Mouse (Mus musculus) embryonic facial prominence, embryonic 14.5 days (tissue): ENCODE measurements around the gene Sec23b. TPM values are rescaled to one million over a fixed set of nuclear protein-coding genes. Genes with fewer than 3 reads are reported as not detected.

Source experiments
- ATAC-seq: fragments of 200-750 bp; cut with Nextera tagmentation; 2 replicates; pipeline ENCODE4 v1.8.0; 2017; ENCODE audit warnings: low read depth, moderate number of reproducible peaks, moderate TSS enrichment
- DNase-seq: peaks from one replicate; pipeline ENCODE4 v3.0.0-alpha.2; 2015; ENCODE audit warnings: low spot score
- H3K27ac ChIP-seq: fragments of 300-500 bp; sonication (generic); replicated peaks from 2 replicates; pipeline ENCODE4 v1.5.1; 2014; ENCODE audit warnings: low read depth, mild to moderate bottlenecking, low read length, moderate library complexity
- H3K27me3 ChIP-seq: fragments of 300-500 bp; sonication (generic); replicated peaks from 2 replicates; pipeline ENCODE4 v1.6.1; 2014; ENCODE audit warnings: low read length; ENCODE audit not compliant: control insufficient read depth, insufficient read depth
- H3K36me3 ChIP-seq: fragments of 300-500 bp; sonication (generic); 2 replicates; pipeline ENCODE4 v1.6.1; 2014; ENCODE audit warnings: low read length, mixed read lengths; ENCODE audit not compliant: control insufficient read depth, insufficient read depth
- H3K4me1 ChIP-seq: fragments of 300-500 bp; sonication (generic); 2 replicates; pipeline ENCODE4 v1.6.1; 2014; ENCODE audit warnings: antibody characterized with exemption, low read length; ENCODE audit not compliant: control insufficient read depth, insufficient read depth
- H3K4me2 ChIP-seq: fragments of 300-500 bp; sonication (generic); 2 replicates; pipeline ENCODE4 v1.6.1; 2014; ENCODE audit warnings: low read depth, mild to moderate bottlenecking, low read length, moderate library complexity, mixed read lengths
- H3K4me3 ChIP-seq: fragments of 300-500 bp; sonication (generic); 2 replicates; pipeline ENCODE4 v1.5.1; 2014; ENCODE audit warnings: low read depth, mild to moderate bottlenecking, low read length
- H3K9ac ChIP-seq: fragments of 300-500 bp; sonication (generic); 2 replicates; pipeline ENCODE4 v1.6.1; 2014; ENCODE audit warnings: low read depth, mild to moderate bottlenecking, low read length, moderate library complexity, mixed read lengths
- H3K9me3 ChIP-seq: fragments of 300-500 bp; sonication (generic); 2 replicates; pipeline ENCODE4 v1.6.1; 2016; ENCODE audit warnings: low read length; ENCODE audit not compliant: control insufficient read depth
- WGBS: fragments of 180-500 bp; shearing (Covaris S2); extraction: QIAGEN DNeasy Blood & Tissue Kit; methylation state at CpG from one replicate; pipeline ENCODE4 v1.1.7; 2014; 5-methylcytosine and 5-hydroxymethylcytosine counted together
- polyA plus RNA-seq: library from polyadenylated mRNA; unstranded; fragments of >200 nt; fragmentation: Nextera tagmentation; extraction: Ambion mirVana; gene quantifications from 2 replicates; pipeline ENCODE4 v1.2.1, GENCODE M21; 2014

The Sec23b gene
- 78.8 and 82.8 TPM in 2 replicates for polyA plus RNA-seq

GRCm38 (mm10) chr2:144555820-144556552 is at the start of gene Sec23b:
TSS of gene Sec23b (plus strand) at chr2:144556229.
- Histone ChIP-seq H3K36me3 (peaks cover 14% of the 10 kb centered on the region; the same call in 1 of the 2 replicates), H3K9me3 (no peaks in the 10 kb centered on the region), H3K9ac (peak within 1 kb of the TSS; percentile 79), H3K27me3 (no peaks in the 10 kb centered on the region), H3K27ac (peak within 1 kb of the TSS; percentile 95), H3K4me3 (peak within 1 kb of the TSS; percentile 67), H3K4me2 (peak within 1 kb of the TSS; percentile 68), H3K4me1 (peaks cover 8% of the 10 kb centered on the region)
- ATAC-seq (peak; percentile 98), DNase-seq (peak; percentile 98)
- 1% methylated on average over 44 of the region's 44 CpGs for WGBS

- no peaks in the 10 kb centered on the region for H3K9me3 ChIP-seq
- H3K27ac ChIP-seq = no peak overlapping the region
- H3K36me3 ChIP-seq = no peaks in the 10 kb centered on the region
- no peaks in the 10 kb centered on the region for H3K27me3 ChIP-seq
- ATAC-seq (no peak), DNase-seq (no peak)
- no peaks in the 10 kb centered on the region for H3K4me1 ChIP-seq
- no peak overlapping the region for H3K4me3 ChIP-seq
- H3K4me2 ChIP-seq = no peak overlapping the region
- H3K9ac ChIP-seq = no peak overlapping the region
- WGBS = 71% methylated on average over 3 of the region's 3 CpGs
Measured at GRCm38 (mm10) chr2:144514619-144515018, 41.4 kb upstream of the Sec23b start.

DNA sequence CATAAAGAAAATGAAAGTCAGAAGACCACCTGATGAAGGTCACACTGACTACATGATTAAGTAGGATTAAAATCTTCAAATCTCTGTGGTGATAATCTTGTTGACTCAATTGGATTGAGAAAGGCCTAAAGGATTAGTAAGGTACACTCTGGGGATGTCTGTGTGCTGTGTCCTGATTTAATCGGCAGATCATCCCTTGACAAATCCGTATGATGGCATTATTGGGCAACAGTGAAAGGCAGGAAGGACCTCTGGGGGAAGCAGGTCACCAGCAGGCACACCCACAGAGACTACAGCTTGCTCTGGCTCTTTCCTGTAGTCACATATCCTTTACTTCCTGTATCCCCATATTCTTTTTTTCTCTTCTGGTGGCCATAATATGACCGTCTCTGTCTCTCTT is 36.3 kb upstream of the Sec23b start:
- Histone ChIP-seq H3K27ac (no peak overlapping the region), H3K4me2 (no peak overlapping the region), H3K9ac (no peak overlapping the region), H3K9me3 (no peaks in the 10 kb centered on the region), H3K27me3 (0 out of 2 replicates have a peak, but pooled peaks cover 4% of the 10 kb centered on the region), H3K4me1 (no peaks in the 10 kb centered on the region), H3K36me3 (no peaks in the 10 kb centered on the region), H3K4me3 (no peak overlapping the region)
- ATAC-seq (no peak), DNase-seq (no peak)
- WGBS = 80% methylated on average over 3 of the region's 3 CpGs

GRCm38 (mm10) chr2:144525856-144526255 is 30.2 kb upstream of the Sec23b start:
- H3K27ac ChIP-seq = no peak overlapping the region
- H3K36me3 ChIP-seq = peaks cover 10% of the 10 kb centered on the region; the same call in 1 of the 2 replicates
- ATAC-seq (no peak), DNase-seq (no peak)
- H3K4me3 ChIP-seq = no peak overlapping the region
- H3K4me2 ChIP-seq = no peak overlapping the region
- H3K4me1 ChIP-seq = peaks cover 6% of the 10 kb centered on the region; the same call in 1 of the 2 replicates
- 0 out of 2 replicates have a peak, but pooled peaks cover 11% of the 10 kb centered on the region for H3K27me3 ChIP-seq
- H3K9me3 ChIP-seq = no peaks in the 10 kb centered on the region
- no peak overlapping the region for H3K9ac ChIP-seq
- WGBS = 47% methylated on average over 10 of the region's 10 CpGs

- Histone ChIP-seq H3K9me3 (no peaks in the 10 kb centered on the region), H3K4me2 (peak within 1 kb of the TSS; percentile 78), H3K27ac (peak within 1 kb of the TSS; percentile 94), H3K4me3 (peak within 1 kb of the TSS; percentile 98), H3K27me3 (0 out of 2 replicates have a peak, but pooled peaks cover 11% of the 10 kb centered on the region), H3K9ac (peak within 1 kb of the TSS; percentile 95), H3K4me1 (peaks cover 6% of the 10 kb centered on the region; the same call in 1 of the 2 replicates), H3K36me3 (peaks cover 20% of the 10 kb centered on the region)
- ATAC-seq (peak; percentile 98), DNase-seq (peak; percentile 99)
- 3% methylated on average over 24 of the region's 56 CpGs for WGBS
Measured at GRCm38 (mm10) chr2:144526981-144527820, 28.8 kb upstream of the Sec23b start, which contains the start of the genes Dzank1 and Polr3f. TSS of gene Dzank1 (minus strand) at chr2:144527414. TSS of gene Polr3f (plus strand) at chr2:144527718.

DNA sequence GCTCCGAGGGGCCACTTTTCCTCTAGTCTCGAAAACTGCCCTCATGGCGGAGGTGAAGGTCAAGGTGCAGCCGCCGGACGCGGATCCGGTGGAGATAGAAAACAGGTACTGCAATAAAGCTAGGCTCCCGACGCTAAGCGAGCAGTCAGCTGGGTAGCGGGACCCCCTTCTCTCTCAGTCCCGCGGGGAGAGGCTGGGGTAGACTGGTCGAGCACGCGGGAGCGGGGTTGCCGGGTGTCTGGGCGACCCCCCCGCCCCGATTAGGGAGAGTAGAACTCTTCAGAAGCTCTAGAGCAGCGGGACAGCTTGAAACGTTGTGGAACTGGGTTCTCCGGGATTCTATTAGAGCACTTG is 28.2 kb upstream of the Sec23b start:
- peaks cover 25% of the 10 kb centered on the region for H3K36me3 ChIP-seq
- H3K9ac ChIP-seq = peak overlapping the region; percentile 95
- peak overlapping the region; percentile 98 for H3K4me3 ChIP-seq
- H3K27me3 ChIP-seq = 0 out of 2 replicates have a peak, but pooled peaks cover 11% of the 10 kb centered on the region
- H3K27ac ChIP-seq = peak overlapping the region; percentile 94
- WGBS = 0% methylated on average over 21 of the region's 25 CpGs
- no peak for DNase-seq
- H3K4me1 ChIP-seq = peaks cover 6% of the 10 kb centered on the region; the same call in 1 of the 2 replicates
- H3K4me2 ChIP-seq = peak overlapping the region; percentile 78
- ATAC-seq = peak; percentile 22
- no peaks in the 10 kb centered on the region for H3K9me3 ChIP-seq

DNA sequence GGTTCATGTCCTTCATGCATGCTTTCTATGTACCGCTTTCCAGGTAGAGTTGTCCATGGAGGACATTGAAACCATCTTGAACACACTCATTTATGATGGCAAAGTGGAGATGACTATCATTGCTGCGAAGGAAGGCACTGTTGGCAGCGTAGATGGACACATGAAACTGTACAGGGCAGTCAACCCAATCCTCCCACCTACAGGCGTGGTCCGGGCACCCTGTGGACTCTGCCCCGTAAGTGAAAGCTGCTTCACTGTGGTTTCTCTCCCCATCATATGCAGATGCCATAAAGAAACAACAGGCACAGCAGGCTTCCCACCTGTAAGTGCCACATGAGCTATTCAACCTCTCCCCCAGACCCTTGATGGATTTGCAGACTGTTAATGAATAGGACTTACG is 18.9 kb upstream of the Sec23b start:
- peaks cover 95% of the 10 kb centered on the region for H3K36me3 ChIP-seq
- ATAC-seq = no peak
- H3K9ac ChIP-seq = no peak overlapping the region
- no peak overlapping the region for H3K4me2 ChIP-seq
- H3K4me1 ChIP-seq = no peaks in the 10 kb centered on the region
- no peak overlapping the region for H3K27ac ChIP-seq
- peaks cover 9% of the 10 kb centered on the region; the same call in 1 of the 2 replicates for H3K9me3 ChIP-seq
- WGBS = 93% methylated on average over 7 of the region's 7 CpGs
- DNase-seq = no peak
- no peaks in the 10 kb centered on the region for H3K27me3 ChIP-seq
- H3K4me3 ChIP-seq = no peak overlapping the region

- H3K9ac ChIP-seq = no peak overlapping the region
- H3K27ac ChIP-seq = no peak overlapping the region
- no peak for DNase-seq
- no peaks in the 10 kb centered on the region for H3K27me3 ChIP-seq
- H3K4me3 ChIP-seq = no peak overlapping the region
- H3K9me3 ChIP-seq = no peaks in the 10 kb centered on the region
- ATAC-seq = no peak
- no peak overlapping the region for H3K4me2 ChIP-seq
- no peaks in the 10 kb centered on the region for H3K4me1 ChIP-seq
- peaks cover 84% of the 10 kb centered on the region for H3K36me3 ChIP-seq
- WGBS = 82% methylated on average over 4 of the region's 4 CpGs
Measured at GRCm38 (mm10) chr2:144541246-144541645, 14.8 kb upstream of the Sec23b start.
